Mouse (Mus musculus): ENCODE measurements around the gene Gm21776.
"Not testable (repeated sequence)": the region's sequence is repeated elsewhere in the genome, so short reads cannot be mapped to it uniquely, and the experiment has no call there.

DNA sequence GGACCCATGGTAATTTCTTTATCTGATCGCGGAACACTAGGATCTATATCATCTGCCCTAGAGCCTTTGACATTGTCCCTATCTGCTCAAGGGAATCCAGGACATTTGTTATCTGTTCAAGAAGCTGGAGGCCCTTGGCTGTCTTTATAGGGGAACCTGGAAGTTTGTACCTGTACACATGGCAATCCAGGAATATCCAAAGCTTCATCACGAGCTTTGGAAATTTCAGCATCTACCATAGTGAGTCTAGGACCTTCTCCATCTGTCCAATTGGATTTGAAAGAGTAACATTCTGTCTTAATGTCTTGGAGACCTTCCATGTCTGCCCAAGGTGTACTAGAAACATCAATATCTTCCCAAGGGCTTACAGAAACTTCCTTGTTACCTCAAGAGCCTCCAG is at the start of gene Gm21776:
- TF ChIP-seq EP300 (IDR thresholded peaks at IDR 0.05; ENCODE audit: insufficient read depth, low read depth, low read length); CTCF (IDR thresholded peaks at IDR 0.05): not testable (repeated sequence)
